Mouse (Mus musculus) E14TG2a.4 (cell line): ENCODE data around the gene Tmem120b.

ENCODE experiments used
- H3K27me3 ChIP-seq: 2 replicates; pipeline ENCODE4 v1.6.1; 2014; ENCODE audit warnings: low read length, control low read depth; ENCODE audit not compliant: insufficient read depth
- H3K36me3 ChIP-seq: 2 replicates; pipeline ENCODE4 v1.6.1; 2014; ENCODE audit warnings: low read length, control low read depth; ENCODE audit not compliant: insufficient read depth
- H3K4me1 ChIP-seq: replicated peaks from 2 replicates; pipeline ENCODE4 v1.6.1; 2014; ENCODE audit warnings: low read depth, low read length, control low read depth
- H3K4me3 ChIP-seq: replicated peaks from 2 replicates; pipeline ENCODE4 v1.5.1; 2014; ENCODE audit warnings: mild to moderate bottlenecking, low read length
- H3K9me3 ChIP-seq: 2 replicates; pipeline ENCODE4 v1.6.1; 2014; ENCODE audit warnings: low read length, control low read depth
- CTCF ChIP-seq: conservative IDR thresholded peaks from 2 replicates; pipeline ENCODE4 v1.5.1; 2014; ENCODE audit warnings: low read length
- NANOG ChIP-seq: IDR thresholded peaks from 2 replicates; pipeline ENCODE4 v1.6.1; 2014; ENCODE audit warnings: borderline replicate concordance, low read length, mixed read lengths
- POU5F1 ChIP-seq: IDR thresholded peaks from 2 replicates; pipeline ENCODE4 v1.6.1; 2014; ENCODE audit warnings: low read length, borderline replicate concordance

Tmem120b gene

DNA sequence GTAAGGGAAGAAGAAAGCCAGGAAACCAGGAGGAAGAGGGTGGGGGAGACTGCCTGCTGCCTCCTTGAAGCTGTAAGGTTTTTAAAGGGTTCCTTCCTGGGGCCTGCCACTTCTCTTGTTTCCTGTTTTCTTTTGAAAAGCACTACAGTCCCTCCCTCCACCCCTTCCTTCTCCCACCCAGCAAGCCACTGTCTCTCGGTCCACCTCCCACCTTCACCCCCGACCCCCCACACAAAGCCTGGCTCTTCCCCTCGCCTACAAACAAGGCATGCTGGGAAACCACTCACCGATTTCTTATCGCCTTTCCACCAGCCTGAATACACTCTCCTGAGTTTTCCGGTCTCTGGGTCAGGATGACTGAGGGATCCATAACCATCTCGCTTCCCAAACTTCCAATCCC, 27.4 kb upstream of the Tmem120b start:
- TF ChIP-seq POU5F1 = no peak
- TF ChIP-seq CTCF = no peak
- no peak for TF ChIP-seq NANOG
- Histone ChIP-seq H3K27me3 (no peaks in the 10 kb centered on the region), H3K4me3 (peak overlapping the region; percentile 64), H3K36me3 (no peaks in the 10 kb centered on the region), H3K4me1 (peaks cover 79% of the 10 kb centered on the region), H3K9me3 (no peaks in the 10 kb centered on the region)

DNA sequence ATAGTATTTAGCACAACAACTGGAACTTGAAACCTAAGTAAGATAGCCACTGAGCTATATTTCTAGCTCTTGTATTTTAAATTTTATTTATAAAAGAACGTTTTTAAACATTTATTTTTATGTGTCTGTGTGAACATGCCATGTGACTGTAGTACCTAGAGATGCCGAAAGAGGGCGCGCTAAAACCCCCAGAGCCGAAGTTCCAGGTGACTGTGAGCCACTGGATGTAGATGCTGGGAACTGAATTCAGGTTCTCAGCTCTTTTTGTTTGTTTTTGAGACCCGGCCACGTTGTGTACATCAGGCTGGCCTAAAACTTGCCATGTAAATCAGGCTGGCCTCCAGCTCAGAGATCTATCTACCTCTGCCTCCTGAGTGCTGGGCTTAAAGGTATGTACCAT, 24.4 kb upstream of the Tmem120b start:
- Histone ChIP-seq H3K9me3 (no peaks in the 10 kb centered on the region), H3K27me3 (no peaks in the 10 kb centered on the region), H3K4me3 (no peak overlapping the region), H3K36me3 (no peaks in the 10 kb centered on the region), H3K4me1 (peaks cover 67% of the 10 kb centered on the region)
- TF ChIP-seq CTCF = peak; percentile 96
- no peak for TF ChIP-seq POU5F1

DNA sequence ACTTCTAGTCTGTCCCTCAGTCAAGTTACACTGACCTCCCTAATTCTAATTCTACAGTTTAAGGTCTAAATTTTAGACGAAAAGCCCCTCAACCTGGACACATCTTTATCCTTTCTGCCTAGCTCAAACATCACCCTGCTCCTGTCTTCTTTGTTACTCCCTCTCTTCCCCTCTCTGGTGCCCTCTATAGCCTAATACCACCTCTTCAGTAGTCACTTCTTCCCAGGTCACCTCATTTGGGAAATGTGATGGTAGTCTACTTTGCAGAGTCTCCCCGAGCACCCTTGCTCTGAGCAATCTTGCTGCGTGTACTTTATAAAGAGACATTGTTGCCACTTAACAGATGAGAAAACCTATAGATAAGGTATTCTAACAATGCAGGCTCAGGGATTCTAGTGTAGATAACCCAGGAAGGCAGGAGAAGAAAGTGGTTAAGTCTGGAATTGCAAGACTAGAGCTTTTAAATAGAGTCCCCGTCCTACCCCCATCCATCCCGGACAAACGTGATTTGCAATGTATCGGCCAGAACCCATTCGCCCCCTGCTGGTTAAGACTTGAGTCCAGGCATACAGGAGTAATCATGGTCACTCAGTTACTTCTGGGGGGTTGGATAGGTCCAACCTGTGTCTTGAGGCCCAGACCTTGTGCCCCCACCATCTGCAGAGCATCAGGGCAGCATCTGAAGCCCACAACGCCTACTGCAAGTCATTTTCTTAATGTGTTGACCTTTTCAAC, 22.5 kb upstream of the Tmem120b start:
- H3K36me3 ChIP-seq = no peaks in the 10 kb centered on the region
- H3K4me3 ChIP-seq = no peak overlapping the region
- peaks cover 69% of the 10 kb centered on the region for H3K4me1 ChIP-seq
- TF ChIP-seq CTCF = peak; percentile 48
- TF ChIP-seq NANOG = no peak
- TF ChIP-seq POU5F1 = no peak
- no peaks in the 10 kb centered on the region for H3K9me3 ChIP-seq
- H3K27me3 ChIP-seq = no peaks in the 10 kb centered on the region

DNA sequence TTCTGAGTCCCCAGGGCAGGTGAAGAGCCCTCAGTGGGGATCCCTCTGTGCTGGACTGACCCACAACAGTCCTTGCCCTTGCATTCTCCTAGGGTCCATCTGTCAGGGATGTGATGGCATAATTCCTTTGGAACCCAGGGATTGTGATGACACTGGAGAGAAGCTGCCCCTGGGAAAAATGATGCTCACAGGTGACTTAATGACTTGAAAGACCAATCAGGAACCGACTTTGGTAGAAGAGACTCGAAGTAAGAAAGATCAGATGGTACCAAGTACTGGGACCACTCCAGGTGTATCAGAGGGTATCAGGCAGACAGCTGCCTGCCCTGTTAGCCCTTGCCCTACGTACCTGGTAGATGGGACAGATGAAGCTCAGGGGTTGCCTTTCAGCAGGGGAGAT, 21.3 kb upstream of the Tmem120b start, which contains the start of gene Morn3:
TSS of gene Morn3 (minus strand) at position 101 of the 400 bp plus-strand sequence.
- H3K9me3 ChIP-seq = 0 out of 2 replicates have a peak, but pooled peaks cover 1% of the 10 kb centered on the region
- H3K36me3 ChIP-seq = no peaks in the 10 kb centered on the region
- H3K27me3 ChIP-seq = no peaks in the 10 kb centered on the region
- H3K4me1 ChIP-seq = peaks cover 66% of the 10 kb centered on the region
- TF ChIP-seq CTCF (no peak), NANOG (no peak), POU5F1 (no peak)
- no peak within 1 kb of the TSS for H3K4me3 ChIP-seq

DNA sequence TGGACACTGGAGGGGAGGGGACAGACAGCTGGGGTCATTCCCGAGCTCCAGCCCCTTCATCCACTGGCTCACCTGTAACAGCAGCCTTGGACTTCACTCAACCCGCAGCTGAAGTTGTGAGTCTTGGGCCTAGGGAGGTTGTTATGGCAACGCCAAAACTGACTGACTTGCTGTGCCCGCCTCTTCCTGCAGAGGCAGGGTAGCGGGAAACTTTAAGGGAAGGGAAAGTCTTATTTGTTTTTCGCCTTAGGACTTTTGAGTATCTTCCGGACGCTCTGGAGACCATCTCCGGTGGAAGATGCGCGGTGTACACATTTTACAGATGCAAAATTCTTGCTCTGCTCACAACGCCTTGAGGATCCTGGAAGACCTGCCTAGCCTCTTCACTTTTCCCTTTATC, 18.9 kb upstream of the Tmem120b start:
- no peaks in the 10 kb centered on the region for H3K36me3 ChIP-seq
- H3K27me3 ChIP-seq = no peaks in the 10 kb centered on the region
- H3K4me3 ChIP-seq = peak overlapping the region; percentile 76
- H3K4me1 ChIP-seq = peaks cover 55% of the 10 kb centered on the region
- TF ChIP-seq POU5F1 (no peak), CTCF (peak; percentile 15)
- H3K9me3 ChIP-seq = 0 out of 2 replicates have a peak, but pooled peaks cover 3% of the 10 kb centered on the region

DNA sequence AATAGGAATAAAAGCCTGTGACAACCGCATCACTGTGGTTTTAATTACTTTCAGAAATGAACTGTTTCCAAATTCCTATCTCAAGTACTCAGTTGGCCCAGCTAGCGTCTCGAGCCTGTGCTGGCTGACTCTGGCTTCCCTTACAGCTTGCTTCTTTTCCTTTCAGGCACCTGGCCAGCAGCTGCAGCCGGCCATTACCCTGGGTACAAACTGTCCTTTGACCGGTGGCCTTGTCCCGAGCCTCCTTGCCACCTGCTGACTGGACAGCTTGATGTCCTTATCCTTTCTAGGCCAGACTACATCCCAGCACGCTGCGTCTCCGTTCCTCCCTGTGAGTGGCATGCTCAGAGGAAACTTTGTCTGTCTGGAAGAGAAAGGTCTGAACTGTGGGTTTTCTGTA, 17.3 kb upstream of the Tmem120b start:
- no peak for TF ChIP-seq CTCF
- TF ChIP-seq POU5F1 = no peak
- TF ChIP-seq NANOG = no peak
- H3K4me3 ChIP-seq = 0 out of 2 replicates have a peak overlapping the region, but pooled peaks have one; percentile 7
- H3K36me3 ChIP-seq = no peaks in the 10 kb centered on the region
- H3K27me3 ChIP-seq = no peaks in the 10 kb centered on the region
- peaks cover 46% of the 10 kb centered on the region for H3K4me1 ChIP-seq
- H3K9me3 ChIP-seq = 0 out of 2 replicates have a peak, but pooled peaks cover 3% of the 10 kb centered on the region

DNA sequence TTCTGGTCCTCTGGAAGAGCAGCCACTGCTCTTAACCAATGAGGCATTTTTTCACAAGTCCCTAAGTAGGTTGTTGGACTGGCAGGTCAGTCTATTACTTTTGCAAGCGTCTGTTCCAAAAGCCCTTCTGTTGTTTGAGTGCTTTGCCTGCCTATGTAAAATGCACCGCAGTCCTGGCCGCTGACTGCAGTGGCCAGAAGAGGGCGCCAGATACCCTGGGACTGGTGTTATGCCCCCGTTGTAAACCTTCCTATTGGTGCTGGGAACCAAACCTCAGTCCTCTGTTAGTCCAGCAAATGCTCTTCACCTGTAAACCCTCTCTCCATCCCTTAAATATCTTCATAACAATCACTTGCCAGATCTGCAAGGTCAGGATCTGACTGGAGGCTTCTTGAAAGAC, 16.5 kb upstream of the Tmem120b start:
- TF ChIP-seq NANOG (no peak), CTCF (peak; percentile 80), POU5F1 (no peak)
- 0 out of 2 replicates have a peak, but pooled peaks cover 3% of the 10 kb centered on the region for H3K9me3 ChIP-seq
- no peaks in the 10 kb centered on the region for H3K27me3 ChIP-seq
- H3K4me1 ChIP-seq = peaks cover 38% of the 10 kb centered on the region
- H3K4me3 ChIP-seq = no peak overlapping the region
- H3K36me3 ChIP-seq = no peaks in the 10 kb centered on the region

DNA sequence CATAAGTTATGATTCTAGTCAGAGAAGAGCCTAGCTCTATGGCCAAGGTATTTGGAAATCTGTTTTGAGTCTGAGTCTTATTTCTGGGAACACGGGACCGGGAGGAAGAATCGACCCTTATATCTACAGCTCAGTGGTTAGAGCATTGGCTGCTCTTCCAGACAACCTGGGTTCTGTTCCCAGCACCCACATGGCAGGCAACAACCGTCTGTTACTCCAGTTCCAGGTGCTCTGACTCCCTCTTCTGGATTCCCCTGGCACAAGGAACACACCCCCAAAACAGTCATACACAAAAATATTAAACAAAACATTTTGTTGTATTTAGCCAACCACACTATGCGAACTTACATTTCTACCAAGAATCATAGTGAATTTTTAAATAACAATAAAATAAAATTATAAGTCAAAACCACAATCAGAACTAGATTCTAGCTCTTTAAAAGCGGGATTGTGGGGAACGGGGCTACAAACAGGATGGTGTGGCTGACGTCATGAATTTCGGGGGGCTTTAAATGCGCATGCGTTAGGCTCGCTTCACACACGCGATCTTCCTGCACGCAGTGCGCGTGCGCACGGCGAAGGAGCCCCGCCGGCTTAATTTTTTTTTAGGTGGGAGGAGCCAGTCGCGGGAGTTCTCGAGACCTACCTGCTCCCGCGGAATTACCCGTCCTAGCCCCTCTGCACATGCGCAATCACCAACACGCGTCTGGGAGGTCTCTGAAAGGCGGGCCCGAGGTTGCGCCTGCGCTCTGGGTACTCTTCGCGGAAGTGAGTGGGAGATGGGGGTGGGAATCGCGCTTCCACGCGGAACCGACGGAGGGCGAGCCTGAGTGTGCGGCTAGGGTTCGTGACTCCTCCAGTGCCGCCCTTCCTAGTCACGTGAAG, 10.6 kb upstream of the Tmem120b start:
- Histone ChIP-seq H3K36me3 (no peaks in the 10 kb centered on the region), H3K9me3 (no peaks in the 10 kb centered on the region), H3K27me3 (no peaks in the 10 kb centered on the region), H3K4me3 (peak overlapping the region; percentile 76), H3K4me1 (peaks cover 22% of the 10 kb centered on the region)
- no peak for TF ChIP-seq NANOG
- no peak for TF ChIP-seq CTCF
- no peak for TF ChIP-seq POU5F1
